Comparison of ENCODE assay signal across 1 mouse cellular context in the genomic region with DNA sequence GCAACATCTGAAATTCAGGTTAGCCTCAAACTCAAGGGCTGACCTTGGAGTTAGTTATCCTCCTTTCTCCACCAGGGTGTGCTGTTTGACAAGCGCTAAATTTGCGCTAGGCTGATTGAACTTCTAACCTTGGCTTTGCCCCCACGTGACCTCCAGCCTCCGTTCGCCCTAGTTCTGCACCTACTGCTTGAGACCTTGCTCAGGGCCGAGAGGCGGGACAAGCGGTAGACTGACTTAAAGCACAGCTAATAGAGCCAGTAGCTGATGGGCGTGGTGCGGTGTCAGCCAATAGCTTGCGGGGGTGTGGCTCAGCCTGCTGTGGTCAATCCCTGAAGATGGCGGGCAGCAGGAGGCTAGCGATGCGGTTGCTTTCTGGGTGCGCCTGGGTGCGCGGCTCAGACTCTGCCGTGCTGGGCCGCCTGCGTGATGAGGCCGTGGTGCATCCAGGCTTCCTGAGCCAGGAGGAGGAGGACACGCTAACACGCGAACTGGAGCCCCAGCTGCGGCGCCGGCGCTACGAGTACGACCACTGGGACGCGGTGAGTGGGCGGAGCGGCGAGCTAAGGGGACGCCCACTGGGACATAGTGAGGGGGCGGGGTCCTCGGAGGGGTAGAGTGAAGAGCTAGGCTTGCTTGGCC.
TF ChIP-seq lines count a peak whose summit lies in the region.

Gene Alkbh7, plus strand, starts transcription at position 311 of the 639 bp plus-strand sequence.

TF ChIP-seq in myocyte, 11 proteins besides CTCF, POLR2A, EP300 and RAD21 (continued from another document):
- TF ChIP-seq SRF (IDR thresholded peaks at IDR 0.05; ENCODE audit: control insufficient read depth, insufficient read length, low read depth): no peak
- TF ChIP-seq REST (IDR thresholded peaks at IDR 0.05; ENCODE audit: insufficient read depth, insufficient read length): no peak
- TF ChIP-seq CEBPB (IDR thresholded peaks at IDR 0.05; ENCODE audit: insufficient read depth, poor library complexity, severe bottlenecking): no peak
- no peak for TF ChIP-seq E2F4 (IDR thresholded peaks at IDR 0.05; ENCODE audit: insufficient read depth)
- no peak for TF ChIP-seq MAX (IDR thresholded peaks at IDR 0.05; ENCODE audit: low read depth)
- no peak for TF ChIP-seq TCF12 (IDR thresholded peaks at IDR 0.05; ENCODE audit: insufficient read depth, poor library complexity, severe bottlenecking)
TF ChIP-seq in myocyte: peak in this region for 3.
